Mouse (Mus musculus) heart, embryonic 13.5 days (tissue): ENCODE measurements at regions not wholly inside any gene's neighbourhood (a gene's known extent, or its start where the extent isn't known, plus 50 kb on each side); places are given as distances from the start of the nearest gene placed in this dataset.

Experiments used
- ATAC-seq: fragments of 200-750 bp; cut with Nextera tagmentation; 2 replicates; pipeline ENCODE4 v1.8.0; 2017; ENCODE audit warnings: moderate TSS enrichment; ENCODE audit not compliant: insufficient number of reproducible peaks, low FRiP score, low TSS enrichment; ENCODE audit errors: extremely low read depth
- H3K27ac ChIP-seq: fragments of 300-500 bp; sonication (generic); replicated peaks from 2 replicates; pipeline ENCODE4 v1.5.1; 2015; ENCODE audit warnings: moderate library complexity, mild to moderate bottlenecking, inconsistent platforms
- H3K27me3 ChIP-seq: fragments of 300-500 bp; sonication (generic); replicated peaks from 2 replicates; pipeline ENCODE4 v1.6.1; 2015; ENCODE audit warnings: mild to moderate bottlenecking, inconsistent platforms
- H3K36me3 ChIP-seq: fragments of 300-500 bp; sonication (generic); 2 replicates; pipeline ENCODE4 v1.6.1; 2015; ENCODE audit warnings: mild to moderate bottlenecking, inconsistent platforms
- H3K4me1 ChIP-seq: fragments of 300-500 bp; sonication (generic); 2 replicates; pipeline ENCODE4 v1.6.1; 2015; ENCODE audit warnings: inconsistent platforms
- H3K4me2 ChIP-seq: fragments of 300-500 bp; sonication (generic); 2 replicates; pipeline ENCODE4 v1.6.1; 2015; ENCODE audit warnings: inconsistent platforms, mild to moderate bottlenecking, moderate library complexity
- H3K4me3 ChIP-seq: fragments of 300-500 bp; sonication (generic); 2 replicates; pipeline ENCODE4 v1.5.1; 2015; ENCODE audit warnings: moderate library complexity, mild to moderate bottlenecking, inconsistent platforms
- H3K9ac ChIP-seq: fragments of 300-500 bp; sonication (generic); 2 replicates; pipeline ENCODE4 v1.6.1; 2015; ENCODE audit warnings: inconsistent platforms, mild to moderate bottlenecking, moderate library complexity
- H3K9me3 ChIP-seq: fragments of 300-500 bp; sonication (generic); 2 replicates; pipeline ENCODE4 v1.6.1; 2016; ENCODE audit warnings: inconsistent platforms
- WGBS: fragments of 180-500 bp; shearing (Covaris S2); methylation state at CpG from one replicate; pipeline ENCODE4 v1.1.7; 2015; ENCODE audit warnings: mixed read lengths; 5-methylcytosine and 5-hydroxymethylcytosine counted together

- no peaks in the 10 kb centered on the region for H3K36me3 ChIP-seq
- ATAC-seq, result peak; percentile 52; the same call in 1 of the 2 replicates
- H3K4me2 ChIP-seq, result peak overlapping the region; percentile 75
- H3K9me3 ChIP-seq, result no peaks in the 10 kb centered on the region
- under 1% methylated on average over 39 of the region's 39 CpGs for WGBS
- H3K9ac ChIP-seq, result peak overlapping the region; percentile 68; the same call in 1 of the 2 replicates
- peak overlapping the region; percentile 47 for H3K4me3 ChIP-seq
- H3K4me1 ChIP-seq, result peaks cover 3% of the 10 kb centered on the region; the same call in 1 of the 2 replicates
- H3K27me3 ChIP-seq, result peaks cover 52% of the 10 kb centered on the region
- H3K27ac ChIP-seq, result no peak overlapping the region
Measured at GRCm38 (mm10) chr5:112153675-112154085, 98.6 kb downstream of the Cryba4 start.

GRCm38 (mm10) chr5:112154650-112155049 is 97.7 kb downstream of the Cryba4 start:
- peaks cover 55% of the 10 kb centered on the region for H3K27me3 ChIP-seq
- H3K9me3 ChIP-seq, result no peaks in the 10 kb centered on the region
- no peak overlapping the region for H3K27ac ChIP-seq
- peaks cover 3% of the 10 kb centered on the region; the same call in 1 of the 2 replicates for H3K4me1 ChIP-seq
- WGBS, result 46% methylated on average over 4 of the region's 4 CpGs
- ATAC-seq, result no peak
- H3K4me3 ChIP-seq, result no peak overlapping the region
- H3K4me2 ChIP-seq, result no peak overlapping the region
- no peak overlapping the region for H3K9ac ChIP-seq
- no peaks in the 10 kb centered on the region for H3K36me3 ChIP-seq

GRCm38 (mm10) chr5:112155051-112155450 is 97.3 kb downstream of the Cryba4 start:
- H3K36me3 ChIP-seq, result no peaks in the 10 kb centered on the region
- ATAC-seq, result no peak
- 67% methylated on average over 6 of the region's 6 CpGs for WGBS

GRCm38 (mm10) chr5:112156005-112156404 is 96.3 kb downstream of the Cryba4 start:
- no peak overlapping the region for H3K4me3 ChIP-seq
- WGBS, result 42% methylated on average over 1 of the region's 1 CpGs
- no peak overlapping the region for H3K9ac ChIP-seq
- peaks cover 60% of the 10 kb centered on the region for H3K27me3 ChIP-seq
- H3K9me3 ChIP-seq, result no peaks in the 10 kb centered on the region
- H3K4me1 ChIP-seq, result peaks cover 3% of the 10 kb centered on the region; the same call in 1 of the 2 replicates
- H3K36me3 ChIP-seq, result no peaks in the 10 kb centered on the region
- H3K27ac ChIP-seq, result no peak overlapping the region
- H3K4me2 ChIP-seq, result no peak overlapping the region
- no peak for ATAC-seq

More at GRCm38 (mm10) chr5:112155051-112155450, 97.3 kb downstream of the Cryba4 start:
- H3K4me1 ChIP-seq, result peaks cover 3% of the 10 kb centered on the region; the same call in 1 of the 2 replicates
- H3K9ac ChIP-seq, result no peak overlapping the region
- H3K27me3 ChIP-seq, result peaks cover 55% of the 10 kb centered on the region
- no peak overlapping the region for H3K27ac ChIP-seq
- H3K4me3 ChIP-seq, result no peak overlapping the region
- H3K4me2 ChIP-seq, result no peak overlapping the region
- no peaks in the 10 kb centered on the region for H3K9me3 ChIP-seq

- no peak for ATAC-seq
- no peak overlapping the region for H3K4me3 ChIP-seq
- no peaks in the 10 kb centered on the region for H3K9me3 ChIP-seq
- H3K36me3 ChIP-seq, result no peaks in the 10 kb centered on the region
- no peak overlapping the region for H3K4me2 ChIP-seq
- H3K9ac ChIP-seq, result no peak overlapping the region
- no peak overlapping the region for H3K27ac ChIP-seq
- WGBS, result 60% methylated on average over 11 of the region's 11 CpGs
- H3K27me3 ChIP-seq, result peaks cover 26% of the 10 kb centered on the region
- 0 out of 2 replicates have a peak, but pooled peaks cover 3% of the 10 kb centered on the region for H3K4me1 ChIP-seq
Measured at GRCm38 (mm10) chr5:112166410-112167175, 85.7 kb downstream of the Cryba4 start.

DNA sequence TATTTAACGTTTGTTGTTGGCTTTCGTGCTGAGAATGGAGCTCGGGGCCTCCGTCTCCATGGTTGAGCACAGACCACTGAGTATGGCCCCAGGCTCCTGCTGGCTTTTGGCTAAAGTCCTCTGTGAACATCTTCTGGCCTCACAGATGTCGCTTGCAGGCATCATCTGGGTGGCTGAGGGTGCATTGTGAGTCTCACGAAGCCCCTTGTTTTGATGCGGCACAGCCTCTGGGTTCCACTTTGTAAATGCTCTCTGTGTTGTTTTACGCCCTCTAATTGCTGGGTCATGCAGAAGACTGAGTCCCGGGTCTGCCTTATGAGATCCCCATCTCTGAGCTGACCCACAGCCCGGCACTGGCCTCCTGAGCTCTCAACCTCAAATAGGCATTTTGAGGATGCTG is 84.5 kb downstream of the Cryba4 start:
- H3K9ac ChIP-seq, result no peak overlapping the region
- H3K36me3 ChIP-seq, result no peaks in the 10 kb centered on the region
- no peak for ATAC-seq
- no peak overlapping the region for H3K4me3 ChIP-seq
- H3K9me3 ChIP-seq, result no peaks in the 10 kb centered on the region
- no peak overlapping the region for H3K4me2 ChIP-seq
- H3K4me1 ChIP-seq, result 0 out of 2 replicates have a peak, but pooled peaks cover 3% of the 10 kb centered on the region
- WGBS, result 75% methylated on average over 10 of the region's 10 CpGs
- peaks cover 17% of the 10 kb centered on the region for H3K27me3 ChIP-seq
- H3K27ac ChIP-seq, result no peak overlapping the region

DNA sequence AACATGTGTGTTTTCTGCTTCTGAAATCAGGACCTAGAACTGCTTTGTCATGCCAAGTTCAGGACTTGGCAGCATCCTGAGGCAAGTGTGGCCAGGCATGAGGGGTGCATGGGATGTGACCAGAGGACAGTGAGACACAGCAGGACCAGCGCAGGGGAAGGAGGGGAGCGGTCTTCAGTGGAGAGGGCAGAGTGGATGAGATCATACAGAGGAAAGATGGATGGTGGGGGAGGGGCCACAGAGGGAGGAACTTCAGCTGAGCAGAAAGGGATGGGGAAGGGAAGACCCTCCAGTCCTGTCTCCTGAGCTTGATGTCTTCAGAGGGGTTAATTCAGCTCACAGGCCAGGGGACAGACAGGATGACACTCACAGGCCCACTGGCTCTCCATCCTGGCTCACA is 81.0 kb downstream of the Cryba4 start:
- H3K4me3 ChIP-seq, result no peak overlapping the region
- H3K9me3 ChIP-seq, result no peaks in the 10 kb centered on the region
- H3K4me2 ChIP-seq, result no peak overlapping the region
- H3K27me3 ChIP-seq, result peaks cover 11% of the 10 kb centered on the region
- ATAC-seq, result no peak
- no peak overlapping the region for H3K9ac ChIP-seq
- H3K27ac ChIP-seq, result no peak overlapping the region
- 51% methylated on average over 2 of the region's 2 CpGs for WGBS
- no peaks in the 10 kb centered on the region for H3K36me3 ChIP-seq
- H3K4me1 ChIP-seq, result 0 out of 2 replicates have a peak, but pooled peaks cover 3% of the 10 kb centered on the region

DNA sequence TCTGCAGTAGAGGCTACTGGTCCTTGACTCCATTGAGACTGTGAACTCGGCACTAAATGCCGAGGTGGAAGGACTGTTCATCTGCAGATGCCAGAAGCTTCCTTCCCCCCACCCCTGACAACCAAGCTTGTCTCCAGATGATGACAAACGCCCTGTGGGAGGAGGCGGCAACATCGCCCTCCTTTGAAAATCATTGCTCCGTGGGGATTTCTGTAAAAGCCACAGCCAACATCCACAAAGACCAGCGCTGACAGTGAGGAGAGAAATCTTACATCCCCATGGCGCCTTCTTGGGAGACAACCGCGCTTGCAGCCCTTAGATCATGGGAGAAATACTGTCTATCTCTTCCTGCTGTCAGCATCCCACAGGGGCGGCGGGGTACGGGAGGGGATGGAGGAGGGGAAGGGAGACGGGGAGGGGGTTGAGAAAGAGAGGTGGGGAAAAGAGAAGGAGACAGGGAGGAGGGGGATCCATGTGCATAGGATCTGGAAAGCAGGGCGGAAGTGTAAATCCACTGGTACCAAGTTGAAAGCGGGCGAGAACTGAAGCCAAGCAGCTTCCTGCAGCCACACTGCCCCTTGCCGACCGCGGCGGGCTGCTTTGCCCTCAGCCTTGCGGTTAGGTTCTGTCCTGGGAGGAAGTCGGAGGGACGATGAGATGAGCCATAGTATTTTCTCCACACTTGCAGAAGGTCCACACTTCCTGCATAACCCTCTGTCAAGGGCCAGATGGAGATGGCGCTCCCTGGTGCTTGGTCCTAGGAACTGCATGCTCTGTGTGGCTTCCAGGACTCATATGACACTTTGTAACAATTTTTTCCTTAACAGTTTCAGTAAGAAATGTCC is 72.9 kb downstream of the Cryba4 start:
- 12% methylated on average over 25 of the region's 25 CpGs for WGBS
- Histone ChIP-seq H3K27ac (no peak overlapping the region), H3K4me3 (peak overlapping the region; percentile 38), H3K4me1 (peaks cover 8% of the 10 kb centered on the region), H3K4me2 (peak overlapping the region; percentile 65), H3K9me3 (no peaks in the 10 kb centered on the region), H3K9ac (peak overlapping the region; percentile 38), H3K27me3 (peaks cover 69% of the 10 kb centered on the region), H3K36me3 (no peaks in the 10 kb centered on the region)
- no peak for ATAC-seq

DNA sequence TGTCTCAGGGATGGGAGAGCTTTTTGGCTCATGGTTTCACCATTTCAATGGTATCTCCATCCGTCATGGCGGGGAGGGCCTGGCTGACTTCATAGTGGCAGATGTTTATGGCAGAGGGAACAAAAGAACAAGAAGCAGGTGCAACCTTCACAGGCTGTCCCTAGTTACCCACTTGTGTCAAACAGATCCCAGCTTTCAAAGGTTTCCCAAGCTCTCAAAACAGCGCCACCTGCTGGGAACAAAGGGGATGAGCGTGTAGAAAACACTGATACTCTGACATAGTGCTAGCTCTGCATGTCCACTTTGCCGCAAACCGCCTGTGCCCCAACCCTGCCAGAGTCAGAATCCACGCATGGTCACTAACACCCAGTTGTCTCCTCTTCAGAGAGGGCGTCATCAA is 69.5 kb downstream of the Cryba4 start:
- Histone ChIP-seq H3K27me3 (peaks cover 88% of the 10 kb centered on the region), H3K27ac (no peak overlapping the region), H3K9ac (no peak overlapping the region), H3K36me3 (no peaks in the 10 kb centered on the region), H3K4me2 (no peak overlapping the region), H3K4me3 (no peak overlapping the region), H3K9me3 (no peaks in the 10 kb centered on the region), H3K4me1 (peaks cover 8% of the 10 kb centered on the region)
- 41% methylated on average over 8 of the region's 8 CpGs for WGBS
- no peak for ATAC-seq

DNA sequence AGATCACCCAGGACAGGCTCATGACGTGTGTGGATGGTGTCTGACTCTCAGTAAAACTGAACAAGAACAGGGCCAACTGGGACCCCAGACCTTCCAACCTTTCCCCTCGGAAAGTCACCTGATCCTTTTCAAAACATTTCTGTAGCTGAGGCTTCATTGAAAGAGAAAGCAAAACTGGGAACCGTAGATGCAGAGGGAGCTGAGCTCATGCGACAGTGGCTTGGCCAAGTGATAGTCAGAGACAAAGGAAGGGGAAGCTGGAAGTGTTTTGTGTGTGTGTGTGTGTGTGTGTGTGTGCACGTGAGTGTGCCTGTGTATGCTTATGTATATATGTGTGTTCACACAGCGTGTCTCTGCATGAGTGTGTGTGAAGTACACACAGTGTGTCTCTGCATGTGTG is 56.7 kb downstream of the Cryba4 start:
- no peak overlapping the region for H3K9ac ChIP-seq
- H3K9me3 ChIP-seq, result no peaks in the 10 kb centered on the region
- 57% methylated on average over 6 of the region's 6 CpGs for WGBS
- ATAC-seq, result no peak
- no peak overlapping the region for H3K27ac ChIP-seq
- no peak overlapping the region for H3K4me2 ChIP-seq
- no peaks in the 10 kb centered on the region for H3K4me1 ChIP-seq
- no peaks in the 10 kb centered on the region for H3K36me3 ChIP-seq
- no peak overlapping the region for H3K4me3 ChIP-seq
- peaks cover 8% of the 10 kb centered on the region; the same call in 1 of the 2 replicates for H3K27me3 ChIP-seq
